In the genomic region with DNA sequence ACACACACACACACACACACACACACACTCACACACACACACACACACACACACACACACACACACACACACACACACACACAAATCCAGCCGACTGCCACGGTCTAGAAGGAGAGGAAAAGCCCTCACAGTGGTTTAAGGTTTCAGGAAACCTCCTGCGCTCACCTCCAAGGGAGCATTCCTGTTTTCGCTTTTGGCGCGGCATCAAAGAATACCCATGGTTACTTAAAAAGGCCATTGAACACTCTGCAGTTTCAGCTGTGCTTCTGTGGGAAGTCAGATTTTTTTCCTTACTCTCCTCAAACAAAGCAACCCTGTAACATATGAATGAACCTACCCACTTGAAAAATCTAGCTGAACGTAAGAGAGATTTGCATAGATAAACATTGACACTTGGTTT, we compare ENCODE assay signal across 9 mouse cellular contexts.
A peak's percentile ranks its signal among the peaks of the same experiment; 100 is the strongest.
DNase-seq lines count a peak whose midpoint lies in the region; ATAC-seq lines count a peak whose summit lies in the region.
"Had no signal": no experiment of that assay in that cellular context is flagged by ENCODE, and none has a peak within 500 bp of the region (broad histone marks: within the 10 kb centered on the region; RNA-seq: fewer than 3 reads in every experiment).

No protein-coding gene starts in this region.

- no peak overlapping the region for H3K4me2 ChIP-seq in limb, embryonic 12.5 days
- no peak overlapping the region for H3K4me2 ChIP-seq in stomach, embryonic 16.5 days (ENCODE audit: low read depth, low read length)

- no peaks in the 10 kb centered on the region for H3K4me1 ChIP-seq in limb, embryonic 12.5 days (replicated peaks)
- peaks cover 2% of the 10 kb centered on the region; the same call in 1 of the 2 replicates for H3K4me1 ChIP-seq in stomach, embryonic 16.5 days (ENCODE audit: control insufficient read depth, insufficient read depth, low read length)

- no peaks in the 10 kb centered on the region for H3K36me3 ChIP-seq in limb, embryonic 12.5 days
- H3K36me3 ChIP-seq in stomach, embryonic 16.5 days (ENCODE audit: control insufficient read depth, insufficient read depth, low read length), result no peaks in the 10 kb centered on the region

- WGBS in limb, embryonic 12.5 days, result 9% methylated on average over 7 of the region's 7 CpGs
- 7% methylated on average over 7 of the region's 7 CpGs for WGBS in stomach, embryonic 16.5 days

- 0 out of 2 replicates have a peak overlapping the region, but pooled peaks have one; percentile 29 for H3K27ac ChIP-seq in limb, embryonic 12.5 days
- H3K27ac ChIP-seq in stomach, embryonic 16.5 days (ENCODE audit: low read length), result no peak overlapping the region
- H3K27ac ChIP-seq: heart, adult 2 months had no signal

- H3K27me3 ChIP-seq in limb, embryonic 12.5 days, result no peaks in the 10 kb centered on the region
- H3K27me3 ChIP-seq in stomach, embryonic 16.5 days (ENCODE audit: control insufficient read depth, insufficient read depth, low read length), result no peaks in the 10 kb centered on the region

- ATAC-seq in limb, embryonic 12.5 days (ENCODE audit: insufficient number of reproducible peaks, insufficient read depth, low FRiP score, low TSS enrichment, low read depth), result peak; percentile 83
- peak; percentile 49; the same call in 1 of the 2 replicates for ATAC-seq in stomach, embryonic 16.5 days (ENCODE audit: insufficient read depth, low FRiP score)

- DNase-seq in adrenal gland, postnatal 10 days, result peak; percentile 58
- no peak for DNase-seq in adrenal gland, postnatal 4 days (ENCODE audit: low spot score in 2 of 2)
- peak; percentile 12 for DNase-seq in ovary, postnatal 36 days (ENCODE audit: low spot score)
- no peak for DNase-seq in ovary, postnatal 10 days (ENCODE audit: low spot score)
- no peak for DNase-seq in cerebellum, adult 18-20 months
- no peak for DNase-seq in B cell, adult 2 months
- DNase-seq: heart, adult 2 months had no signal

- H3K9me3 ChIP-seq in limb, embryonic 12.5 days, result no peaks in the 10 kb centered on the region
- H3K9me3 ChIP-seq in stomach, embryonic 16.5 days (replicated peaks; ENCODE audit: control insufficient read depth, low read length), result no peaks in the 10 kb centered on the region

- H3K4me3 ChIP-seq in limb, embryonic 12.5 days (replicated peaks), result no peak overlapping the region
- no peak overlapping the region for H3K4me3 ChIP-seq in stomach, embryonic 16.5 days (replicated peaks; ENCODE audit: low read length)
- H3K4me3 ChIP-seq: heart, adult 2 months had no signal

- no peak overlapping the region for H3K9ac ChIP-seq in limb, embryonic 12.5 days (replicated peaks)
- no peak overlapping the region for H3K9ac ChIP-seq in stomach, embryonic 16.5 days (ENCODE audit: low read length)

Comparison
In these comparisons a context has a peak if more than half of its experiments do, and no peak if none do; other contexts are left out.
1. DNase-seq: peak in adrenal gland, postnatal 10 days (single experiment) and ovary, postnatal 36 days (single experiment); none in adrenal gland, postnatal 4 days (0 of 2), ovary, postnatal 10 days (single experiment), cerebellum, adult 18-20 months (0 of 2) and B cell, adult 2 months (0 of 2).